Mouse (Mus musculus) G1E (cell line): ENCODE results near the gene Prkcg. TPM values are rescaled to one million over a fixed set of nuclear protein-coding genes. Genes with fewer than 3 reads are reported as not detected.

Experiments
- ATAC-seq: 2 replicates; pipeline ENCODE4 v1.8.0; 2016; ENCODE audit warnings: mild to moderate bottlenecking; ENCODE audit not compliant: insufficient number of reproducible peaks, poor library complexity, low FRiP score, severe bottlenecking; ENCODE audit errors: extremely low read depth
- DNase-seq: peaks from one replicate; pipeline ENCODE4 v3.0.0; 2012; ENCODE audit warnings: low spot score
- H3K27me3 ChIP-seq: 2 replicates; pipeline ENCODE4 v1.6.1; 2012; ENCODE audit warnings: mild to moderate bottlenecking, low read length, inconsistent platforms; ENCODE audit not compliant: insufficient read depth
- H3K36me3 ChIP-seq: replicated peaks from 2 replicates; pipeline ENCODE3; 2012; ENCODE audit warnings: mild to moderate bottlenecking, inconsistent platforms
- H3K4me1 ChIP-seq: 2 replicates; pipeline ENCODE4 v1.6.1; 2012; ENCODE audit warnings: low read depth, low read length, inconsistent platforms, mixed read lengths; ENCODE audit not compliant: insufficient read depth
- H3K4me3 ChIP-seq: 2 replicates; pipeline ENCODE4 v1.5.1; 2012; ENCODE audit warnings: low read depth, mild to moderate bottlenecking, inconsistent platforms, low read length, moderate library complexity, mixed read lengths
- H3K9me3 ChIP-seq: replicated peaks from 2 replicates; pipeline ENCODE4 v1.6.1; 2012; ENCODE audit warnings: inconsistent platforms
- CTCF ChIP-seq: IDR thresholded peaks from 2 replicates; pipeline ENCODE4 v1.5.1; 2012; ENCODE audit warnings: low read depth, low read length, inconsistent platforms, mixed read lengths
- GATA1 ChIP-seq: IDR thresholded peaks from 2 replicates; pipeline ENCODE4 v1.6.1; 2012; ENCODE audit warnings: borderline replicate concordance, low read length, inconsistent platforms, mixed read lengths
- GATA2 ChIP-seq: IDR thresholded peaks from 2 replicates; pipeline ENCODE4 v1.6.1; 2012; ENCODE audit warnings: low read depth, low read length, inconsistent platforms, borderline replicate concordance
- POLR2AphosphoS5 ChIP-seq: IDR thresholded peaks from 2 replicates; pipeline ENCODE4 v1.6.1; 2012; ENCODE audit warnings: low read depth, low read length, inconsistent platforms; ENCODE audit not compliant: insufficient replicate concordance
- TAL1 ChIP-seq: conservative IDR thresholded peaks from 2 replicates; pipeline ENCODE4 v1.6.1; 2012; ENCODE audit warnings: low read depth, low read length, inconsistent platforms, mixed read lengths
- polyA plus RNA-seq: library from polyadenylated mRNA; stranded (reverse); fragments of >175 nt; gene quantifications from 2 replicates; pipeline ENCODE4 v1.2.3, GENCODE M21; 2012
- total RNA-seq, 2 experiments: library from RNA; stranded (forward) in 1 of 2; stranded (reverse) in 1 of 2; fragments of 200-1000 nt in 1 of 2; fragments of >200 nt in 1 of 2; fragmentation: Nextera tagmentation in 1 of 2; gene quantifications; 2 replicates each; pipeline ENCODE4 v1.2.3; 2014 to 2017

Prkcg gene
- total and polyA plus RNA-seq, 3 experiments, result 0.33 TPM; not detected in 2

DNA sequence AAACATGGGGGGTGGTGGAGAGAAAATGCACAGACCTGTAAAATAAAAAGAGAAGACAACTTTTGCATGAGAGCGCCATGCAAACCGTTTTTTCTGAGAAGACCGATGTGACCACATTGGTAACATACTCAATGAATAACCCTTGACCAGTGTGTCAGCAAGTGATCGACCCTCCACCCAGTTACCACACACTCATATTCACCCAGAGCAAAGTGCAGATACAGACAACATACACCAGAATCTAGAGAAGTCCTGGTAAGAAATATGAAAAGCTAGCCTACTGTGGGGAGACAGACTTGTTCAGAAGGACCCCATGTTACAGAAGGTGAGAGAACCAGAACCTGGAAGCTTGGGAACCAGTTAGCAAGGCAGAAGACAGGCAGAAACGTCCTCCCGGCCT, 42.2 kb downstream of the Prkcg start:
- no peak for TF ChIP-seq POLR2AphosphoS5
- TF ChIP-seq GATA2, result no peak
- no peak for TF ChIP-seq CTCF
- no peak for TF ChIP-seq TAL1
- TF ChIP-seq GATA1, result no peak
- Histone ChIP-seq H3K27me3 (no peaks in the 10 kb centered on the region), H3K9me3 (no peaks in the 10 kb centered on the region), H3K4me3 (no peak overlapping the region), H3K4me1 (no peaks in the 10 kb centered on the region), H3K36me3 (no peaks in the 10 kb centered on the region)
- DNase-seq (no peak), ATAC-seq (no peak)

DNA sequence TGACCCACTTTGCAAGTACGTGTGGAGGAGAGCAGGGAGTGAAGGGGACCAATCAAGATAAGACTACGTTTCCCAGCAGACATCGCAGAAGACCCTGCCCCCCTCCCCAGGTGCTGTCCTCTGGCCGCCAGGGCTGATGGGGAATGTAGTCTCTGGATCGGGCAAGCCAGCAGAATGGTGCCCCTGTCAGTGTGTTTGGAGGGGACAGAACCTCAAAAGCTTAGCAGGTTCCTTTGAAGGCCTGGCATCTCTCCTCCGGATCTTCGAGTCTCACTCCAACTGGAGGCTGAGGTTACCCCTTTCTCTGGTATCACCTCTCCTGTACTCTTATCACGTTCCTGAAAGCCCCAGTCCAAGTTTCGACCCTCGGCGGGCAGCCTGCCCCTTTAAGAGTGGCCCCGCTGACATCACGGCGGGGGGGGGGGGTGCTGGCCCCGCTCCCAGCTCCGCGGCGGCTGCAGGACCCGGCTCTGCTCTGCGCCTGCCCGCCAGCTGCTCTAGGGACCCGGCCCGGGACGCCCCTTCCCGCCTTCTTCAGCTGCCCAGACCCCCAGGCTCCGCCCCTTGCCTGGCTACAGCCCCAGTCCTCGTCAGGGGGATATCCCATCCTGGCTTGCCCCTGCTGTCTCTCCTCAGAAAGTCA, 42.7 kb downstream of the Prkcg start:
- TF ChIP-seq TAL1 (no peak), GATA1 (no peak), GATA2 (no peak), CTCF (no peak), POLR2AphosphoS5 (no peak)
- Histone ChIP-seq H3K4me3 (no peak overlapping the region), H3K4me1 (no peaks in the 10 kb centered on the region), H3K36me3 (no peaks in the 10 kb centered on the region), H3K27me3 (no peaks in the 10 kb centered on the region), H3K9me3 (no peaks in the 10 kb centered on the region)
- DNase-seq (no peak), ATAC-seq (no peak)

DNA sequence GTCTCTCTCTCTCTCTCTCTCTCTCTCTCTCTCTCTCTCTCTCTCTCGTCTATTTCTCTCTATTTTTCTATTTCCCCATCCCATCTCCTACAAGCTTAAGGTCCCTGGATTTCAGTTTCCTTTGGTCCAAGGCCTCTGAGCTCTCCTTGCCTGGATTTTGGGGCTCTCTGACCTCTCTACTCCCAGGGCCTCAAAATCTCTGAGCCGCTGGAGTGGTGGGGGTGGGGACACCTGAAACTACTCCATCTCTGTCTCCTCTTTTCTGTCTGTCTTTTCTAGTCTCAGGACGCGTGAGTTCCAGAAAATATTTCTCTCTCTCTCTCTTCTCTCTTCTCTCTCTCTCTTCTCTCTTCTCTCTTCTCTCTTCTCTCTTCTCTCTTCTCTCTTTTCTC, 43.2 kb downstream of the Prkcg start:
- no peaks in the 10 kb centered on the region for H3K4me1 ChIP-seq
- DNase-seq (no peak), ATAC-seq (no peak)
- H3K4me3 ChIP-seq, result no peak overlapping the region
- no peaks in the 10 kb centered on the region for H3K9me3 ChIP-seq
- TF ChIP-seq GATA2 (no peak), POLR2AphosphoS5 (no peak), CTCF (no peak), TAL1 (no peak), GATA1 (no peak)
- no peaks in the 10 kb centered on the region for H3K27me3 ChIP-seq
- H3K36me3 ChIP-seq, result no peaks in the 10 kb centered on the region

DNA sequence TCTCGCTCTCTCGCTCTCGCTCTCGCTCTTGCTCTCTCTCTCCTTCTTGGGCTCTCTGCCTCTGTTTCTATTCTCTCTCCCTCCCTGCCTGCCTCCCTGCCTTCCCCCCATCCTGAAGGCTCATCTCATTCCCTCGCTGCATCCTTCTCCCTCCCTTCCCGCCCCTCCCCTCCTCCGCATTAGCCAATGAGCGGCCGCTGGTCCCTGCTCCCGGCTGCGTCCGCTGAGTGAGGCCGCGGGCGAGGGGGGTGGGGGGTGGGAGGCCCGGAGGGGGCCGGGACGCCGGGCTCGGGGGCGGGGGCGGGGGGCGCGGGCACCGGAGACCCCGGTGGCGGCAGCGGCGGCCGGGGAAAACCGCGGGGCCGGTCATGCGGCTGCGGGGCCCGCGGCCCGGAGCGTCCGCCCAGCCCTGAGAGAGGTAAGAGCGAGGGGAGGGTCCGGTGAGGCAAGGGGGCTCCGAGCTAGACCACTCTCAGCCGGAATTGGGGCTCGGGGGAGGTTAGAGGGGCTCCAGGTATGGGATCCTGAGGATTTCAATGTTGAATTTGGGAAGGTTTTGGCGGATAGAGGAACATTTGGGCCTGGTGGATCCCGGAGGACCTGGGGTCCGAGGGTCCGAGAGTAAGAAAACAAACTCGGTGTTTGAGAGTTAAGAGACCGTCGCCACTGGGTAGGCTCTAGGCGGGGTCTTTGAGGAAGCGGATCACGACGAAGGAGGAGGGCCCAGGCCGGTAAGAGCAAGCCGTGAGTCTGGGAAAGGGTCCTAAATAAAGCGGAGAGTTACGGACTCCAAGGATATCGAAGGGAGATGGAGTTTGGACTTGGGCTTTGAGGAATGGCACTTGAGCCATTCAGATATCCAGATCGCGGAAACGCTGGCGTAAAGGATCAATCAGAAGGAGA, 43.9 kb downstream of the Prkcg start, which contains the start of gene Cacng7:
Gene Cacng7, plus strand, starts transcription at position 337 of the 903 bp plus-strand sequence.
- no peaks in the 10 kb centered on the region for H3K9me3 ChIP-seq
- TF ChIP-seq GATA2, result no peak
- no peak for TF ChIP-seq POLR2AphosphoS5
- TF ChIP-seq TAL1, result no peak
- no peak for TF ChIP-seq CTCF
- no peak for TF ChIP-seq GATA1
- no peaks in the 10 kb centered on the region for H3K4me1 ChIP-seq
- H3K27me3 ChIP-seq, result no peaks in the 10 kb centered on the region
- DNase-seq (no peak), ATAC-seq (no peak)
- H3K4me3 ChIP-seq, result no peak within 1 kb of the TSS
- H3K36me3 ChIP-seq, result no peaks in the 10 kb centered on the region

DNA sequence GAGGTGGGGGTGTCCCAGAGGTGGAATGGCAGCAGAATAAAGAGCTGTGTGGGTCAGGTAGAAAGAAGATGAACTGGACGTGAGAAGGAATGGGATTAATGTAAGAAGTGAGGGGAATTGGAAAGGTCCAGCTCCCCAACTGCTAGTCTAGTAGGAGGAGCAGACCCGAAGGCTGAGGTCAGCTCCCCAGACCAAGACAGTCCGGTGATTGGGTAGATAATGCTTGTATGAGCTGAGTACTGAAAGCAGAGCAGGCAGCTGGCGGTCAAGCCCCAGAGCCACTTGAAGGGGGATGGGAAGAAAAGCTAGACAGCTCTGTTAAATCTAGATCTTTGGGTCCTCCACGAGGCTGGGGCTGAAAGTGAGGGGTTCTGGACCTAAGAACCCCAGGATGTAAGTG, 44.6 kb downstream of the Prkcg start:
- TF ChIP-seq CTCF (no peak), POLR2AphosphoS5 (no peak), GATA1 (no peak), TAL1 (no peak), GATA2 (no peak)
- ATAC-seq, result no peak
- no peaks in the 10 kb centered on the region for H3K9me3 ChIP-seq
- H3K4me3 ChIP-seq, result no peak overlapping the region
- no peaks in the 10 kb centered on the region for H3K4me1 ChIP-seq
- no peak for DNase-seq
- H3K27me3 ChIP-seq, result no peaks in the 10 kb centered on the region
- no peaks in the 10 kb centered on the region for H3K36me3 ChIP-seq

DNA sequence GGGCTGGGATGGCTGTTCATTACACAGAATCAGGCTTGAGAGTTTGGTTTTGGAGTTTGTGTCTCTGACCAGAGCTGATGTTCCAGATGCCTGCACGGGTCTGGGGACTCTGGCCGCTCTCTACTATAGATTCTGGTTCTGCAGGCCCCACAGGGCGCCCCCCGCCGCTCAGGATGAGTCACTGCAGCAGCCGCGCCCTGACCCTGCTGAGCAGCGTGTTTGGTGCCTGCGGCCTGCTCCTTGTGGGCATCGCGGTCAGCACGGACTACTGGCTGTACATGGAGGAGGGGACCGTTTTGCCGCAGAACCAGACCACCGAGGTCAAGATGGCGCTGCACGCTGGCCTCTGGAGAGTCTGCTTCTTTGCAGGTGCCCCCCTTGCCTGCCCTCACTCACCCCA, 47.4 kb downstream of the Prkcg start:
- no peak overlapping the region for H3K4me3 ChIP-seq
- H3K36me3 ChIP-seq, result no peaks in the 10 kb centered on the region
- TF ChIP-seq CTCF (no peak), POLR2AphosphoS5 (no peak), TAL1 (no peak), GATA1 (no peak), GATA2 (no peak)
- DNase-seq, result no peak
- H3K27me3 ChIP-seq, result no peaks in the 10 kb centered on the region
- H3K4me1 ChIP-seq, result no peaks in the 10 kb centered on the region
- no peaks in the 10 kb centered on the region for H3K9me3 ChIP-seq
- ATAC-seq, result no peak
